Mouse (Mus musculus): Measurements from ENCODE around the gene Vangl1.

GRCm38 (mm10) chr3:102125546-102125945, 78.9 kb downstream of the Vangl1 start:
- TF ChIP-seq CTCF (IDR thresholded peaks at IDR 0.05; ENCODE audit: borderline replicate concordance, control insufficient read depth, extremely low read depth, insufficient read depth, low read length, poor library complexity) (no peak), POLR2A (IDR thresholded peaks at IDR 0.05; ENCODE audit: control insufficient read depth, extremely low read depth, insufficient read depth, low read length, poor library complexity) (no peak)
